In genomic region chr9:56864216-56864729, GRCm38 (mm10) we compare ENCODE assay signal across 9 mouse cellular contexts. TPM values are rescaled to one million over a fixed set of nuclear protein-coding genes. Genes with fewer than 3 reads are reported as not detected.
A peak's percentile ranks its signal among the peaks of the same experiment; 100 is the strongest.
DNase-seq lines count a peak whose midpoint lies in the region; ATAC-seq lines count a peak whose summit lies in the region.
"Had no signal": no experiment of that assay in that cellular context is flagged by ENCODE, and none has a peak within 500 bp of the region (broad histone marks: within the 10 kb centered on the region; RNA-seq: fewer than 3 reads in every experiment).

Odf3l1 (minus strand) TSS chr9:56864679.

- peak within 1 kb of the TSS; percentile 68 for H3K4me2 ChIP-seq in embryonic facial prominence, embryonic 12.5 days (replicated peaks)
- peak within 1 kb of the TSS; percentile 55 for H3K4me2 ChIP-seq in hindbrain, embryonic 16.5 days (ENCODE audit: low read length)
- peak within 1 kb of the TSS; percentile 33 for H3K4me2 ChIP-seq in liver, embryonic 16.5 days (ENCODE audit: low read depth, low read length)

- H3K27ac ChIP-seq in embryonic facial prominence, embryonic 12.5 days: peak within 1 kb of the TSS; percentile 50
- no peak within 1 kb of the TSS for H3K27ac ChIP-seq in hindbrain, embryonic 16.5 days (ENCODE audit: low read depth, low read length)
- no peak within 1 kb of the TSS for H3K27ac ChIP-seq in liver, embryonic 16.5 days (ENCODE audit: low read length)

- H3K4me3 ChIP-seq in embryonic facial prominence, embryonic 12.5 days: peak within 1 kb of the TSS; percentile 46
- H3K4me3 ChIP-seq in hindbrain, embryonic 16.5 days (ENCODE audit: low read length): peak within 1 kb of the TSS; percentile 39
- peak within 1 kb of the TSS; percentile 24 for H3K4me3 ChIP-seq in liver, embryonic 16.5 days (ENCODE audit: low read depth, low read length)

- H3K9ac ChIP-seq in embryonic facial prominence, embryonic 12.5 days: peak within 1 kb of the TSS; percentile 50
- H3K9ac ChIP-seq in hindbrain, embryonic 16.5 days (ENCODE audit: low read depth, low read length): peak within 1 kb of the TSS; percentile 51
- H3K9ac ChIP-seq in liver, embryonic 16.5 days (ENCODE audit: low read depth, low read length): no peak within 1 kb of the TSS; the same call in 1 of the 2 replicates

- H3K27me3 ChIP-seq in embryonic facial prominence, embryonic 12.5 days: peaks cover 5% of the 10 kb centered on the region; the same call in 1 of the 2 replicates
- H3K27me3 ChIP-seq in hindbrain, embryonic 16.5 days (replicated peaks; ENCODE audit: control insufficient read depth, insufficient read depth, low read length): peaks cover 13% of the 10 kb centered on the region
- peaks cover 17% of the 10 kb centered on the region for H3K27me3 ChIP-seq in liver, embryonic 16.5 days (ENCODE audit: control insufficient read depth, insufficient read depth, low read depth, low read length)

- WGBS in embryonic facial prominence, embryonic 12.5 days: 14% methylated on average over 3 of the region's 3 CpGs
- 38% methylated on average over 3 of the region's 3 CpGs for WGBS in hindbrain, embryonic 16.5 days
- 14% methylated on average over 3 of the region's 3 CpGs for WGBS in liver, embryonic 16.5 days (ENCODE audit: insufficient replicate concordance)

- no peaks in the 10 kb centered on the region for H3K9me3 ChIP-seq in embryonic facial prominence, embryonic 12.5 days
- no peaks in the 10 kb centered on the region for H3K9me3 ChIP-seq in hindbrain, embryonic 16.5 days (ENCODE audit: control insufficient read depth, low read length)
- H3K9me3 ChIP-seq in liver, embryonic 16.5 days (replicated peaks; ENCODE audit: control insufficient read depth, low read length): no peaks in the 10 kb centered on the region

- H3K4me1 ChIP-seq in embryonic facial prominence, embryonic 12.5 days: peaks cover 55% of the 10 kb centered on the region
- H3K4me1 ChIP-seq in hindbrain, embryonic 16.5 days (ENCODE audit: control insufficient read depth, insufficient read depth, low read depth, low read length): peaks cover 16% of the 10 kb centered on the region
- H3K4me1 ChIP-seq in liver, embryonic 16.5 days (ENCODE audit: control insufficient read depth, low read depth, low read length): no peaks in the 10 kb centered on the region

- no peaks in the 10 kb centered on the region for H3K36me3 ChIP-seq in embryonic facial prominence, embryonic 12.5 days
- no peaks in the 10 kb centered on the region for H3K36me3 ChIP-seq in hindbrain, embryonic 16.5 days (ENCODE audit: control insufficient read depth, insufficient read depth, low read length)
- H3K36me3 ChIP-seq in liver, embryonic 16.5 days (ENCODE audit: control insufficient read depth, insufficient read depth): no peaks in the 10 kb centered on the region

- no peak for ATAC-seq in embryonic facial prominence, embryonic 12.5 days (ENCODE audit: insufficient number of reproducible peaks, insufficient read depth, low FRiP score, low TSS enrichment)
- ATAC-seq in hindbrain, embryonic 16.5 days: no peak
- ATAC-seq in liver, embryonic 16.5 days (ENCODE audit: low read depth): no peak

- DNase-seq in embryo, embryonic 11 days: peak; percentile 32
- DNase-seq in embryo, embryonic 10 days (ENCODE audit: low spot score): no peak
- DNase-seq in urinary bladder, postnatal 36 days (ENCODE audit: low spot score in 2 of 2): no peak
- no peak for DNase-seq in thymus, postnatal 25 days
- no peak for DNase-seq in layer of hippocampus, adult 8-10 months (ENCODE audit: low spot score in 2 of 2)

RNA-seq across cellular contexts. Expression of gene Odf3l1, which starts in this region (rescaled TPM):
- 0.40 and 0.56 TPM in 2 replicates for polyA plus RNA-seq in embryonic facial prominence, embryonic 12.5 days (2016; fragmentation: Nextera tagmentation; extraction: Ambion mirVana)
- 0.20 TPM in 1 of 2 replicates, not detected in the other for polyA plus RNA-seq in hindbrain, embryonic 16.5 days (2015; fragmentation: Nextera tagmentation; extraction: Ambion mirVana)
- polyA plus RNA-seq in liver, embryonic 16.5 days (2015; fragmentation: Nextera tagmentation; extraction: Ambion mirVana): not detected in 2 replicates
- not detected for total RNA-seq in layer of hippocampus, adult 8-10 months (2022)
- total RNA-seq: common myeloid progenitor, adult 5-6 weeks had no signal
